Mouse (Mus musculus) midbrain, embryonic 15.5 days (tissue): ENCODE data around the gene Fhad1. TPM values are rescaled to one million over a fixed set of nuclear protein-coding genes. Genes with fewer than 3 reads are reported as not detected.

Experiments
- ATAC-seq: fragments of 200-750 bp; cut with Nextera tagmentation; replicated peaks from 2 replicates; pipeline ENCODE4 v1.8.0; 2017; ENCODE audit warnings: moderate TSS enrichment
- H3K27ac ChIP-seq: fragments of 300-500 bp; sonication (generic); 2 replicates; pipeline ENCODE4 v1.5.1; 2015; ENCODE audit warnings: mild to moderate bottlenecking, inconsistent platforms
- H3K27me3 ChIP-seq: fragments of 300-500 bp; sonication (generic); replicated peaks from 2 replicates; pipeline ENCODE4 v1.6.1; 2015; ENCODE audit warnings: inconsistent platforms
- H3K36me3 ChIP-seq: fragments of 300-500 bp; sonication (generic); replicated peaks from 2 replicates; pipeline ENCODE4 v1.6.1; 2015; ENCODE audit warnings: inconsistent platforms
- H3K4me1 ChIP-seq: fragments of 300-500 bp; sonication (generic); 2 replicates; pipeline ENCODE4 v1.6.1; 2015; ENCODE audit warnings: inconsistent platforms
- H3K4me2 ChIP-seq: fragments of 300-500 bp; sonication (generic); 2 replicates; pipeline ENCODE4 v1.6.1; 2015; ENCODE audit warnings: inconsistent platforms, mild to moderate bottlenecking, moderate library complexity
- H3K4me3 ChIP-seq: fragments of 300-500 bp; sonication (generic); 2 replicates; pipeline ENCODE4 v1.5.1; 2015; ENCODE audit warnings: mild to moderate bottlenecking, inconsistent platforms
- H3K9ac ChIP-seq: fragments of 300-500 bp; sonication (generic); 2 replicates; pipeline ENCODE4 v1.6.1; 2015; ENCODE audit warnings: mild to moderate bottlenecking, inconsistent platforms
- H3K9me3 ChIP-seq: fragments of 300-500 bp; sonication (generic); 2 replicates; pipeline ENCODE4 v1.6.1; 2016; ENCODE audit warnings: inconsistent platforms
- WGBS: fragments of 180-500 bp; shearing (Covaris S2); methylation state at CpG from one replicate; pipeline ENCODE4 v1.1.7; 2015; ENCODE audit warnings: mixed read lengths; 5-methylcytosine and 5-hydroxymethylcytosine counted together
- polyA plus RNA-seq: library from polyadenylated mRNA; unstranded; fragments of >200 nt; fragmentation: Nextera tagmentation; extraction: Ambion mirVana; gene quantifications from 2 replicates; pipeline ENCODE4 v1.2.1, GENCODE M21; 2015

Fhad1 gene
- polyA plus RNA-seq, 1 experiment from 2014 or later, result 4.2 TPM

- no peak for ATAC-seq
- WGBS, result 82% methylated on average over 5 of the region's 5 CpGs
These were observed 21.4 kb downstream of the Fhad1 start for GRCm38 (mm10) chr4:141993347-141994061.

GRCm38 (mm10) chr4:141992530-141993204 lies 22.2 kb downstream of the Fhad1 start:
- Histone ChIP-seq H3K36me3 (no peaks in the 10 kb centered on the region), H3K27ac (no peak overlapping the region), H3K4me1 (no peaks in the 10 kb centered on the region), H3K9me3 (no peaks in the 10 kb centered on the region), H3K9ac (no peak overlapping the region), H3K4me3 (no peak overlapping the region), H3K27me3 (no peaks in the 10 kb centered on the region), H3K4me2 (no peak overlapping the region)
- WGBS, result 86% methylated on average over 14 of the region's 14 CpGs
- 0 out of 2 replicates have a peak, but pooled peaks have one; percentile 11 for ATAC-seq

More at GRCm38 (mm10) chr4:141993347-141994061, 21.4 kb downstream of the Fhad1 start:
- no peaks in the 10 kb centered on the region for H3K9me3 ChIP-seq
- H3K27ac ChIP-seq, result no peak overlapping the region
- H3K4me2 ChIP-seq, result no peak overlapping the region
- H3K36me3 ChIP-seq, result no peaks in the 10 kb centered on the region
- H3K27me3 ChIP-seq, result no peaks in the 10 kb centered on the region
- peaks cover 4% of the 10 kb centered on the region; the same call in 1 of the 2 replicates for H3K4me1 ChIP-seq
- H3K4me3 ChIP-seq, result no peak overlapping the region
- H3K9ac ChIP-seq, result no peak overlapping the region

- Histone ChIP-seq H3K27ac (no peak overlapping the region), H3K9me3 (no peaks in the 10 kb centered on the region), H3K27me3 (no peaks in the 10 kb centered on the region), H3K36me3 (no peaks in the 10 kb centered on the region), H3K4me3 (no peak overlapping the region), H3K9ac (no peak overlapping the region), H3K4me2 (no peak overlapping the region), H3K4me1 (no peaks in the 10 kb centered on the region)
- no peak for ATAC-seq
- WGBS, result 100% methylated on average over 1 of the region's 1 CpGs
These were observed 26.7 kb downstream of the Fhad1 start for GRCm38 (mm10) chr4:141988178-141988577.

- H3K4me3 ChIP-seq, result no peak overlapping the region
- no peaks in the 10 kb centered on the region for H3K9me3 ChIP-seq
- ATAC-seq, result no peak
- H3K27me3 ChIP-seq, result no peaks in the 10 kb centered on the region
- WGBS, result 65% methylated on average over 3 of the region's 3 CpGs
- H3K4me1 ChIP-seq, result no peaks in the 10 kb centered on the region
- no peaks in the 10 kb centered on the region for H3K36me3 ChIP-seq
- no peak overlapping the region for H3K27ac ChIP-seq
- no peak overlapping the region for H3K4me2 ChIP-seq
- H3K9ac ChIP-seq, result no peak overlapping the region
These were observed 31.2 kb downstream of the Fhad1 start for GRCm38 (mm10) chr4:141983689-141984088.

- Histone ChIP-seq H3K27ac (no peak overlapping the region), H3K9ac (no peak overlapping the region), H3K4me1 (no peaks in the 10 kb centered on the region), H3K27me3 (no peaks in the 10 kb centered on the region), H3K9me3 (no peaks in the 10 kb centered on the region), H3K4me3 (no peak overlapping the region), H3K4me2 (no peak overlapping the region), H3K36me3 (no peaks in the 10 kb centered on the region)
- no peak for ATAC-seq
- WGBS, result 72% methylated on average over 3 of the region's 3 CpGs
These were observed 33.4 kb downstream of the Fhad1 start for GRCm38 (mm10) chr4:141981475-141981874.

GRCm38 (mm10) chr4:141978582-141978981 lies 36.3 kb downstream of the Fhad1 start:
- H3K4me1 ChIP-seq, result no peaks in the 10 kb centered on the region
- no peaks in the 10 kb centered on the region for H3K9me3 ChIP-seq
- no peak for ATAC-seq
- H3K9ac ChIP-seq, result no peak overlapping the region
- no peak overlapping the region for H3K4me2 ChIP-seq
- H3K27ac ChIP-seq, result no peak overlapping the region
- no peaks in the 10 kb centered on the region for H3K27me3 ChIP-seq
- H3K36me3 ChIP-seq, result no peaks in the 10 kb centered on the region
- no peak overlapping the region for H3K4me3 ChIP-seq
- 72% methylated on average over 11 of the region's 11 CpGs for WGBS

GRCm38 (mm10) chr4:141977346-141977745 lies 37.5 kb downstream of the Fhad1 start:
- Histone ChIP-seq H3K4me2 (no peak overlapping the region), H3K9ac (no peak overlapping the region), H3K4me3 (no peak overlapping the region), H3K9me3 (no peaks in the 10 kb centered on the region), H3K36me3 (no peaks in the 10 kb centered on the region), H3K4me1 (no peaks in the 10 kb centered on the region), H3K27me3 (no peaks in the 10 kb centered on the region), H3K27ac (no peak overlapping the region)
- WGBS, result 62% methylated on average over 9 of the region's 9 CpGs
- ATAC-seq, result no peak

- H3K9me3 ChIP-seq, result no peaks in the 10 kb centered on the region
- ATAC-seq, result no peak
- WGBS, result 38% methylated on average over 4 of the region's 4 CpGs
- no peak overlapping the region for H3K4me2 ChIP-seq
- H3K4me3 ChIP-seq, result no peak overlapping the region
- H3K27me3 ChIP-seq, result no peaks in the 10 kb centered on the region
- no peak overlapping the region for H3K27ac ChIP-seq
- H3K9ac ChIP-seq, result no peak overlapping the region
- H3K4me1 ChIP-seq, result no peaks in the 10 kb centered on the region
- no peaks in the 10 kb centered on the region for H3K36me3 ChIP-seq
These were observed 38.7 kb downstream of the Fhad1 start for GRCm38 (mm10) chr4:141976163-141976562.

GRCm38 (mm10) chr4:141964575-141964974 lies 50.3 kb downstream of the Fhad1 start:
- no peak for ATAC-seq
- Histone ChIP-seq H3K4me3 (no peak overlapping the region), H3K27me3 (no peaks in the 10 kb centered on the region), H3K4me2 (no peak overlapping the region), H3K9me3 (no peaks in the 10 kb centered on the region), H3K27ac (no peak overlapping the region), H3K36me3 (no peaks in the 10 kb centered on the region), H3K9ac (no peak overlapping the region), H3K4me1 (no peaks in the 10 kb centered on the region)
- 24% methylated on average over 6 of the region's 6 CpGs for WGBS

GRCm38 (mm10) chr4:141963907-141964306 lies 51.0 kb downstream of the Fhad1 start:
- no peak overlapping the region for H3K9ac ChIP-seq
- H3K27me3 ChIP-seq, result no peaks in the 10 kb centered on the region
- no peak overlapping the region for H3K4me3 ChIP-seq
- no peaks in the 10 kb centered on the region for H3K36me3 ChIP-seq
- 90% methylated on average over 3 of the region's 3 CpGs for WGBS
- ATAC-seq, result no peak
- H3K27ac ChIP-seq, result no peak overlapping the region
- no peaks in the 10 kb centered on the region for H3K4me1 ChIP-seq
- no peaks in the 10 kb centered on the region for H3K9me3 ChIP-seq
- no peak overlapping the region for H3K4me2 ChIP-seq

- Histone ChIP-seq H3K4me3 (no peak overlapping the region), H3K4me2 (no peak overlapping the region), H3K9me3 (no peaks in the 10 kb centered on the region), H3K27ac (no peak overlapping the region), H3K36me3 (no peaks in the 10 kb centered on the region), H3K4me1 (peaks cover 7% of the 10 kb centered on the region), H3K9ac (no peak overlapping the region), H3K27me3 (no peaks in the 10 kb centered on the region)
- 11% methylated on average over 23 of the region's 23 CpGs for WGBS
- ATAC-seq, result no peak
These were observed 51.8 kb downstream of the Fhad1 start for GRCm38 (mm10) chr4:141962811-141963685.

GRCm38 (mm10) chr4:141960037-141960436 lies 54.8 kb downstream of the Fhad1 start:
- Histone ChIP-seq H3K4me1 (peaks cover 13% of the 10 kb centered on the region), H3K27ac (no peak overlapping the region), H3K36me3 (no peaks in the 10 kb centered on the region), H3K4me2 (no peak overlapping the region), H3K9ac (no peak overlapping the region), H3K4me3 (no peak overlapping the region), H3K27me3 (no peaks in the 10 kb centered on the region), H3K9me3 (no peaks in the 10 kb centered on the region)
- ATAC-seq, result no peak
- whole genome bisulfite sequencing, result 89% methylated on average over 8 of the region's 8 CpGs
